Mouse (Mus musculus) kidney, postnatal 14 days (tissue): ENCODE measurements around the gene Rab11b.

Experiments used
- DNase-seq: peaks from one replicate; pipeline ENCODE4 v3.0.0; 2022; ENCODE audit warnings: mixed read lengths

Gene Rab11b

DNA sequence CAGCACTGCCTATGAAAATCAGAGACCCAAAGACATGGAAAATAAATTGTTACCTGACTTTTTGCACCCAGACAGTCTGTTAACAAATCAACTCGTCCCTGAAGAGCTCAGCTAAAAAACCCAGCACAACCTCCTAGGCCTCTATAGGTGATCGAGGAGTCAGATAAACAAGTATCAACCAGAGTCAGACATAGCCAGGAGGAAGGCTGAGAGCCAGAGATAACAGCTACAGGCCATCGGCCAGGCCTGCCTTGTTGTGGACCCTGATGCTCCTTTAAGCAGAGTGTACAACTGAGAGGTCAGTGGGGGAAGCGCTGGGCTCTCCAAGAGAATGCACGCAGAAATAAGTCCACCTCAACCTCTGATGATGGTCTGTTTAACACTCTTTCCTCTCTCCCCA lies 47.1 kb downstream of the Rab11b start:
- DNase-seq = no peak

DNA sequence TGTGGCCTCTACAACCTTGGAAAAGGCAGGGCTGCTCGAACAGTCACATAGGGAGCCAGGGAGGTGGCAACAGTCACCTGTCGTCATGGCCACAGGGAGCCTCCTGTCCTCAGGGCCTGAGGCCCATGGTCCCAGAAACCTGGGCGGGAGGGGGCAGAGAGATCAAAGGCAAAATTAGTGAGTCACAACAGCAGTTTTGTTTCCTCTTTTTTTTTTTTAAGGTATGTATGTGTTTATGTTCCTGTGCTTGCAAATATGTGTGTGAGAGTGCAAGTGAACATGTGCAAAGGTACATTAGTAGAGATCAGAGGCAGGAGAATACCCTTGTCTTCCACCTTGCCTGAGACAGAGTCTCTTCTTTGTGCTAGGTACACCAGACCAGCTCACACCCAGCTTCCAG lies 50.5 kb downstream of the Rab11b start:
- no peak for DNase-seq

DNA sequence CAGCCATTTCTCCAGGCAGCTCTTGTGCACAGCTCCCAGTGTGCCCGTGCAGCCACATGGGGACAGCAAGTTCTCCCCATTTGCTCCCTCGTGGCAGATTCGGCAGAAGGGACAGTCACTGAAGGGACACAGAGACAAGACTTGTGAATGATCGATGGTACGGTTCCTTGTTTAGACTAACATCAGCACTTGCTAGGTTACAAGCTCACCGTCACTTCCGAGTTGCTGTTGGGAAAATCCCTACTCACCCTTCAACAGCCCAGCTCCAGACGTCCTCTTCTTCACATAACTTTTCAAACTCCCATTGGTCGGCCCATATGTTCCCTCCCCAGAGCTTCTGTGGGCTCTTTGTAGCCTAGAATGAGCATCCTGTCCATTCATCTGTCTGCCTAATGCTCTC lies 57.2 kb downstream of the Rab11b start:
- no peak for DNase-seq

DNA sequence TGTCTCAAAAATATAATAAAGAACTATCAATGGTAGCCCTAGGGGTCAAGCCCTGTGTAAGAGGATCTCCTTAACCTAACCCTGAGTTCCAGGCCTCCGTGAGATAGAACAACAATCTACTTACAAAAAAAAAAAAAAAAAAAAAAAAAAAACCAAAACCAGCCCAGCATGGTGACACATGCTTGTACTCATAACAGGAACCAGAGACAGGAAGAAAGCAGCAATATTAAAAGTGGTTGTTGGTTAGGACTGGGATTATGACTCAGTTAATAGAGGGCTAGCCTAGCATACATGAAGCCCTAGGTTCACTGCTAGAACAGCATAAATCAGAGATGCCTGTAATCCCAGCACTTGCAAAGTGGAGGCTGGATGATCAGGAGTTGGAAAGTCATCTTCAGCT lies 58.2 kb downstream of the Rab11b start:
- no peak for DNase-seq

DNA sequence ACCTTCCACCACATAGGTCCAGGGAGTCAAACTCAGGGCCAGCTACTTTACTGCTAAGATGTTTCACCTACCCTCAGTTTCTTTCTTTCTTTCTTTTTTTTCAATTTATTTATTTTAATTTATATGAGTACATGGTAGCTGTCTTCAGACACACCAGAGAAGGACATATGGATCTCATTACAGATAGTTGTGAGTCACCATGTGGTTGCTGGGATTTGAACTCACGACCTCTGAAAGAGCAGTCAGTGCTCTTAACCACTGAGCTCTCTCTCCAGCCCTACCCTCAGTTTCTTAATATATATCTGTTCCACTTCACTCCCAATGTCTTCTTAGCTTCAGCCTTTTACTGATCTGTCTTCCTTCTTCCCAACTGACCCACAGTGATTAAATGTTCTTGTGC lies 64.9 kb downstream of the Rab11b start:
- DNase-seq = no peak
